Mouse (Mus musculus): ENCODE data around the gene Ncoa7.
"Not testable (repeated sequence)": the region's sequence is repeated elsewhere in the genome, so short reads cannot be mapped to it uniquely, and the experiment has no call there.

Gene Ncoa7

GRCm38 (mm10) chr10:30666580-30666979, 136.5 kb downstream of the Ncoa7 start:
- no peak for DNase-seq (ENCODE audit: low spot score)

- no peak for DNase-seq (ENCODE audit: low spot score)
Observed at GRCm38 (mm10) chr10:30660564-30661328, 142.4 kb downstream of the Ncoa7 start.

GRCm38 (mm10) chr10:30655655-30656054, 147.5 kb downstream of the Ncoa7 start:
- peak; percentile 81 for DNase-seq (ENCODE audit: low spot score)

- DNase-seq (ENCODE audit: low spot score), result peak; percentile 60
Observed at GRCm38 (mm10) chr10:30647681-30648080, 155.4 kb downstream of the Ncoa7 start.

- no peak for DNase-seq (ENCODE audit: low spot score)
Observed at GRCm38 (mm10) chr10:30638216-30638615, 164.9 kb downstream of the Ncoa7 start.

- not testable (repeated sequence) for DNase-seq (ENCODE audit: low spot score)
Observed at GRCm38 (mm10) chr10:30636474-30637154, 166.5 kb downstream of the Ncoa7 start.

GRCm38 (mm10) chr10:30632718-30633117, 170.4 kb downstream of the Ncoa7 start:
- DNase-seq (ENCODE audit: low spot score), result no peak

- DNase-seq (ENCODE audit: low spot score), result no peak
Observed at GRCm38 (mm10) chr10:30629977-30630376, 173.1 kb downstream of the Ncoa7 start.

GRCm38 (mm10) chr10:30629513-30629912, 173.6 kb downstream of the Ncoa7 start, which contains the start of gene Hint3:
TSS of gene Hint3 (minus strand) at chr10:30629632.
- DNase-seq (ENCODE audit: low spot score), result no peak

- DNase-seq (ENCODE audit: low spot score), result not testable (repeated sequence)
Observed at GRCm38 (mm10) chr10:30628444-30628843, 174.7 kb downstream of the Ncoa7 start.

GRCm38 (mm10) chr10:30627548-30627947, 175.6 kb downstream of the Ncoa7 start:
- no peak for DNase-seq (ENCODE audit: low spot score)

- no peak for DNase-seq (ENCODE audit: low spot score)
Observed at GRCm38 (mm10) chr10:30624161-30625019, 178.7 kb downstream of the Ncoa7 start.

- DNase-seq (ENCODE audit: low spot score), result peak; percentile 49
Observed at GRCm38 (mm10) chr10:30622928-30623327, 180.2 kb downstream of the Ncoa7 start.

- DNase-seq (ENCODE audit: low spot score), result no peak
Observed at GRCm38 (mm10) chr10:30618918-30619210, 184.3 kb downstream of the Ncoa7 start.

GRCm38 (mm10) chr10:30618091-30618917, 184.8 kb downstream of the Ncoa7 start:
- DNase-seq (ENCODE audit: low spot score), result peak; percentile 97

GRCm38 (mm10) chr10:30613039-30613438, 190.1 kb downstream of the Ncoa7 start:
- no peak for DNase-seq (ENCODE audit: low spot score)

GRCm38 (mm10) chr10:30609614-30610013, 193.5 kb downstream of the Ncoa7 start:
- no peak for DNase-seq (ENCODE audit: low spot score)

- DNase-seq (ENCODE audit: low spot score), result no peak
Observed at GRCm38 (mm10) chr10:30608109-30608508, 195.0 kb downstream of the Ncoa7 start.

GRCm38 (mm10) chr10:30600542-30600966, 202.6 kb downstream of the Ncoa7 start, which contains the start of gene Trmt11:
TSS of gene Trmt11 (minus strand) at chr10:30600749.
- peak; percentile 96 for DNase-seq (ENCODE audit: low spot score)

GRCm38 (mm10) chr10:30600094-30600534, 203.0 kb downstream of the Ncoa7 start:
- no peak for DNase-seq (ENCODE audit: low spot score)

GRCm38 (mm10) chr10:30587037-30587436, 216.1 kb downstream of the Ncoa7 start:
- DNase-seq (ENCODE audit: low spot score), result peak; percentile 34

All from embryo, embryonic 10.5 days (tissue).